Mouse (Mus musculus) testis, adult 2 months (tissue): ENCODE results near the gene Gm20403. TPM values are rescaled to one million over a fixed set of nuclear protein-coding genes. Genes with fewer than 3 reads are reported as not detected.
A peak's percentile ranks its signal among the peaks of the same experiment; 100 is the strongest.

ENCODE experiments used
- H3K27ac ChIP-seq: fragments of 200-500 bp; 2 replicates; pipeline ENCODE4 v1.5.1; 2012; ENCODE audit warnings: low read depth, low read length; ENCODE audit not compliant: control insufficient read depth, insufficient read depth
- H3K27me3 ChIP-seq: fragments of 200-500 bp; 2 replicates; pipeline ENCODE4 v1.6.1; 2012; ENCODE audit warnings: mild to moderate bottlenecking, low read length, moderate library complexity; ENCODE audit not compliant: control insufficient read depth, insufficient read depth
- H3K36me3 ChIP-seq: fragments of 200-500 bp; 2 replicates; pipeline ENCODE4 v1.6.1; 2012; ENCODE audit warnings: mild to moderate bottlenecking, low read length; ENCODE audit not compliant: control insufficient read depth, insufficient read depth
- H3K4me1 ChIP-seq: fragments of 200-500 bp; 2 replicates; pipeline ENCODE4 v1.6.1; 2012; ENCODE audit warnings: low read length; ENCODE audit not compliant: control insufficient read depth, insufficient read depth
- H3K4me3 ChIP-seq: fragments of 200-500 bp; 2 replicates; pipeline ENCODE4 v1.5.1; 2012; ENCODE audit warnings: low read depth, mild to moderate bottlenecking, low read length, moderate library complexity, mixed read lengths; ENCODE audit not compliant: control insufficient read depth
- CTCF ChIP-seq: fragments of 200-500 bp; IDR thresholded peaks from 2 replicates; pipeline ENCODE4 v1.5.1; 2012; ENCODE audit warnings: low read depth, mild to moderate bottlenecking, inconsistent platforms, low read length, moderate library complexity; ENCODE audit not compliant: control insufficient read depth, insufficient read depth, insufficient replicate concordance
- POLR2A ChIP-seq: fragments of 200-500 bp; IDR thresholded peaks from 2 replicates; pipeline ENCODE4 v1.6.1; 2012; ENCODE audit warnings: low read depth, mild to moderate bottlenecking, inconsistent platforms, low read length, moderate library complexity; ENCODE audit not compliant: control insufficient read depth
- polyA plus RNA-seq: library from polyadenylated mRNA; depleted of rRNA; stranded (reverse); fragments of >200 nt; gene quantifications from 2 replicates; pipeline ENCODE4 v1.2.3, GENCODE M21; 2012

Gene Gm20403
- polyA plus RNA-seq, 1 experiment: not detected

- Histone ChIP-seq H3K27me3 (no peaks in the 10 kb centered on the region), H3K36me3 (no peaks in the 10 kb centered on the region), H3K4me1 (peaks cover 5% of the 10 kb centered on the region), H3K27ac (no peak overlapping the region), H3K4me3 (no peak overlapping the region)
- no peak for TF ChIP-seq POLR2A
- TF ChIP-seq CTCF: no peak
These were observed 6.5 kb upstream of the Gm20403 start for GRCm38 (mm10) chr12:54992814-54993213.

DNA sequence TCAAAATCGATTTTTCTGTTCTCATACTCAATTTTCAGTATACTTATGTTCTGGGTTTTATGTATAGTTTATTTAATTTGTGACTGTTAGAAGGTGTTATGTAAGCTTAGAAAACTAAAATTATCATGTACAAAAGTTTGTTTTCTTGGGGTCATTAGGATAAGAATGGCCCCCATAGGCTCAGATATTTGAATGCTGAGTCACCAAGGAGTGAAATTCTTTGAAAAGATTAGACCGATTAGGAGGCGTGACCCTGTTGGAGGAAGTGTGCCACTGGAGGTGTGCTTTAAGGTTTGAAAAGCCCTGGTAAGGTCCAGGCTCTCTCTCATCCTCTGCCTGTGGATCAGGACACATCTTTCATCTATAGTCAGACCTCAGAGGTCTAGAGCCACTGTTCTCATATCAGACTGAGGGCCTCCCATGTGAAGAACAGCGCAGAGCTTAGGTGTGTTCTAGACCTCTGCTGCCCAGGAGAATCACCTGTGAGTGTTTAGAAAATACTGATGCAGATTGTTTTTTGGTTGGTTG, 2.1 kb upstream of the Gm20403 start:
- Histone ChIP-seq H3K4me3 (peak overlapping the region; percentile 14), H3K27me3 (no peaks in the 10 kb centered on the region), H3K36me3 (no peaks in the 10 kb centered on the region), H3K4me1 (0 out of 2 replicates have a peak, but pooled peaks cover 2% of the 10 kb centered on the region), H3K27ac (no peak overlapping the region)
- TF ChIP-seq POLR2A: no peak
- no peak for TF ChIP-seq CTCF

DNA sequence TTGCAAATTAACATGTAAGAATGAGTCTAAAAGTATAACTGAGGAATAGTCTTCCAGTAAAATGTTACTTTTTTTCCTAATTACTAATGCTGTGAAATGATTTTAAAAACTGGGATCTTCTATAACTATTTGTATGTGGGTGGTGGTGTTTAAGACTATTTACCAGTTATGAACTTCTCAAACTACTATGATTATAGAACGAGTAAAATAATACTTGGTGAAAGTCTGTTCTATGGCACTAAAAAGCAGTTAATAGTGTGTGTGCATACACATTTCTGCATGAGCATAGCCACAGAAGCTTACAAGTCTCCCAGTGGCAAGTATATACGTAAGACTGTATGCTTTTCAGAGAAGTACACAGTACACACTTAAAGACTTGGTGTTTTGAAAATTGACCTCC, 827 bp upstream of the Gm20403 start:
- no peak for TF ChIP-seq POLR2A
- TF ChIP-seq CTCF: no peak

DNA sequence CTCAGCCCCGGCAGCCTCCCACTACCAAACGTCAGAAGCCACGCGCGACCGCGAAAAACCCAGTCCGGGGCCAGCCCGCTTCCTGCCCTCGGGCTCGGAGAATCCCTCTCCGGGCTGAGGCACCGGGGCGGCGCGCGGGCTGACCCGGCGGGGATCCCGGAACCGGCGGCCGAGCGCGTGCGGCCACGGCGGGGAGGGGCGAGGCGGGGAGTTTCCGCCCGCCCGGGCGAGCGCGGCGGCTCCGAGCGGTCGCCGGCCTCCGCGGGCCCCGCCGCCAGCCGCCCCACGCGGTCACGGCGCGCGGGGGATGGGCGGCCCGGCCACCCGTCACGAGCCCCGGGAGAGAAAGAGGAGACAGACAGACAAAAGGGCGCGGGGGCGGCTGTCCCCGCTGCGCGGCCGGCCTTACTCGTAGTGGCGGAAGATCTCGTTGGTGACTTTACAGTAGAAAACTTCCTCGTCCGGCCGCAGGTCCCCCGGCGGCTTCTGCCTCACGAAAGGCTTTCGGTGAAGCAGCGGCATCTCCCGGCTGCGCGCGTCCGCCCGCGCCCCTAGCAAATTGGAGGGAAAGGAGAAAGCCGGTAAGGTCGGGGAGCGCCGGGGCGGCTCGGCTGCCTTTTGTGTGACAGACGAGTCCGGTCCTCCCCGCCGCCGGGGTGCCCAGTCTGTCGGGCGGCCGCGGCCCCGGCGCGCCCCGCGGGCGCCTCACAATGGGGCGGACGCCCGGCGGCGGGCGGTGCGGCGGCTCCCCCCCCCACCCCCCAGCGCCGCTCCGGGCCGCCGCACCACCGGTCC, 875 bp downstream of the Gm20403 start:
- Histone ChIP-seq H3K27me3 (no peaks in the 10 kb centered on the region), H3K4me1 (peaks cover 3% of the 10 kb centered on the region; the same call in 1 of the 2 replicates), H3K27ac (peak overlapping the region; percentile 93), H3K4me3 (peak overlapping the region; percentile 97), H3K36me3 (no peaks in the 10 kb centered on the region)
- no peak for TF ChIP-seq CTCF

More for the DNA sequence above, 827 bp upstream of the Gm20403 start:
- peaks cover 3% of the 10 kb centered on the region; the same call in 1 of the 2 replicates for H3K4me1 ChIP-seq
- no peaks in the 10 kb centered on the region for H3K36me3 ChIP-seq
- no peaks in the 10 kb centered on the region for H3K27me3 ChIP-seq
- H3K4me3 ChIP-seq: no peak overlapping the region; the same call in 1 of the 2 replicates
- no peak overlapping the region for H3K27ac ChIP-seq

- peaks cover 3% of the 10 kb centered on the region; the same call in 1 of the 2 replicates for H3K4me1 ChIP-seq
- TF ChIP-seq CTCF (no peak), POLR2A (no peak)
- H3K4me3 ChIP-seq: peak overlapping the region; percentile 97
- H3K27me3 ChIP-seq: no peaks in the 10 kb centered on the region
- H3K27ac ChIP-seq: peak overlapping the region; percentile 82
- no peaks in the 10 kb centered on the region for H3K36me3 ChIP-seq
These were observed 1.6 kb downstream of the Gm20403 start for GRCm38 (mm10) chr12:54984701-54985256.

GRCm38 (mm10) chr12:54982935-54983715, 3.2 kb downstream of the Gm20403 start:
- H3K36me3 ChIP-seq: no peaks in the 10 kb centered on the region
- H3K27me3 ChIP-seq: no peaks in the 10 kb centered on the region
- H3K4me1 ChIP-seq: peaks cover 3% of the 10 kb centered on the region; the same call in 1 of the 2 replicates
- no peak for TF ChIP-seq CTCF
- no peak for TF ChIP-seq POLR2A
- H3K4me3 ChIP-seq: no peak overlapping the region
- no peak overlapping the region for H3K27ac ChIP-seq

GRCm38 (mm10) chr12:54981962-54982361, 4.4 kb downstream of the Gm20403 start:
- H3K4me1 ChIP-seq: peaks cover 3% of the 10 kb centered on the region; the same call in 1 of the 2 replicates
- TF ChIP-seq CTCF (no peak), POLR2A (no peak)
- no peaks in the 10 kb centered on the region for H3K27me3 ChIP-seq
- H3K36me3 ChIP-seq: no peaks in the 10 kb centered on the region; the same call in 1 of the 2 replicates
- no peak overlapping the region for H3K27ac ChIP-seq
- no peak overlapping the region for H3K4me3 ChIP-seq
